Mouse (Mus musculus) embryonic facial prominence, embryonic 13.5 days (tissue): ENCODE measurements around the gene Nrxn1. TPM values are rescaled to one million over a fixed set of nuclear protein-coding genes. Genes with fewer than 3 reads are reported as not detected.

Experiments used
- ATAC-seq: fragments of 200-750 bp; cut with Nextera tagmentation; 2 replicates; pipeline ENCODE4 v1.8.0; 2017; ENCODE audit warnings: low read depth; ENCODE audit not compliant: insufficient number of reproducible peaks, insufficient read depth, low FRiP score, low TSS enrichment
- H3K27ac ChIP-seq: fragments of 300-500 bp; sonication (generic); 2 replicates; pipeline ENCODE4 v1.5.1; 2015; ENCODE audit warnings: moderate library complexity, mild to moderate bottlenecking, inconsistent platforms
- H3K27me3 ChIP-seq: fragments of 300-500 bp; sonication (generic); 2 replicates; pipeline ENCODE4 v1.6.1; 2015; ENCODE audit warnings: mild to moderate bottlenecking, inconsistent platforms
- H3K36me3 ChIP-seq: fragments of 300-500 bp; sonication (generic); 2 replicates; pipeline ENCODE4 v1.6.1; 2015; ENCODE audit warnings: mild to moderate bottlenecking, inconsistent platforms
- H3K4me1 ChIP-seq: fragments of 300-500 bp; sonication (generic); 2 replicates; pipeline ENCODE4 v1.6.1; 2015; ENCODE audit warnings: inconsistent platforms
- H3K4me2 ChIP-seq: fragments of 300-500 bp; sonication (generic); 2 replicates; pipeline ENCODE4 v1.6.1; 2015; ENCODE audit warnings: moderate library complexity, mild to moderate bottlenecking, inconsistent platforms
- H3K4me3 ChIP-seq: fragments of 300-500 bp; sonication (generic); 2 replicates; pipeline ENCODE4 v1.5.1; 2015; ENCODE audit warnings: mild to moderate bottlenecking, inconsistent platforms
- H3K9ac ChIP-seq: fragments of 300-500 bp; sonication (generic); 2 replicates; pipeline ENCODE4 v1.6.1; 2015; ENCODE audit warnings: mild to moderate bottlenecking, inconsistent platforms
- H3K9me3 ChIP-seq: fragments of 300-500 bp; sonication (generic); 2 replicates; pipeline ENCODE4 v1.6.1; 2016; ENCODE audit warnings: inconsistent platforms
- WGBS: fragments of 180-500 bp; shearing (Covaris S2); methylation state at CpG from one replicate; pipeline ENCODE4 v1.1.7; 2015; ENCODE audit warnings: mixed read lengths; 5-methylcytosine and 5-hydroxymethylcytosine counted together
- polyA plus RNA-seq: library from polyadenylated mRNA; unstranded; fragments of >200 nt; fragmentation: Nextera tagmentation; extraction: Ambion mirVana; gene quantifications from 2 replicates; pipeline ENCODE4 v1.2.1, GENCODE M21; 2015

The Nrxn1 gene
- polyA plus RNA-seq, 1 experiment from 2014 or later = 10.3 TPM

DNA sequence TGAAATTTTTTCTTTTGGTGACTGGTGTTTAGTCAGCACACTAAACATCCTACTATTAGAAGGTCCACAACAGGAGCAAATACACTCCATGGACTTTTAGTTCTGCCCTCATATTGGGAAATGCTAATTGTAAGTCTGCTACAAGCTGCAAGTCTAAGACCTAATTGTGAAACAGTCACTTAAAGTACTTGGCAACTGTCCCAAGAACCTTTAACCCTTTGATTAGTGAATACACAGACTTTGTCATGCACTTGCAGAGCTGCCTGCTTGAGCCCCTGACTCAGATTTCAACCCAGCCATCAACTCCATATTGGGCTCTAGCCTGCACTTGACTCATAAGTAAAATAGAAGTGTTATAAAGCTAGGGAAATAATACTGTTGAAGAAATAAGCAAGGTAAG is 13.8 kb downstream of the Nrxn1 start:
- ATAC-seq = no peak
- H3K4me2 ChIP-seq = no peak overlapping the region

DNA sequence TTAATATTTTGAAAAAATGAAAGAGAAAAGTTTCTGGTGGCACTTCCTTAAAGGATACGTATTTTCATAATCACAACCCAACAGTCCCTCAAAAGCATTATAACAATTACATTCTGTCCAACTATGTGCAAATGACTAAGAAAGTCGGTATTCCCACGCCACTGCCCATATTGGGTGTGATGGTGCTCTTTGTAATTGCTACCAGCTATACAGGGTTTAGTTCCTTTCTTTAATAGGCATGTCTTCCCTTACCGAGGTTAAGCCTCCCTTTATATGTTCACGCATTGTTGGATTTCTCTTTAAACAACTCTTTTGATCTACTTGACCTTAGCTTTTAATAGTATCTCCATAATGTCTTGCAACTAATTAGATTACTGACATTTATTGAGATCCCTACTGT is 18.1 kb downstream of the Nrxn1 start:
- no peaks in the 10 kb centered on the region for H3K27me3 ChIP-seq
- no peaks in the 10 kb centered on the region for H3K9me3 ChIP-seq
- no peak overlapping the region for H3K4me2 ChIP-seq
- no peak overlapping the region for H3K4me3 ChIP-seq
- no peak overlapping the region for H3K27ac ChIP-seq
- no peak for ATAC-seq
- no peaks in the 10 kb centered on the region for H3K36me3 ChIP-seq
- no peaks in the 10 kb centered on the region for H3K4me1 ChIP-seq
- H3K9ac ChIP-seq = no peak overlapping the region
- WGBS = 59% methylated on average over 5 of the region's 5 CpGs

More for the DNA sequence above, 13.8 kb downstream of the Nrxn1 start:
- Histone ChIP-seq H3K27me3 (no peaks in the 10 kb centered on the region), H3K36me3 (no peaks in the 10 kb centered on the region), H3K4me3 (no peak overlapping the region), H3K4me1 (no peaks in the 10 kb centered on the region), H3K27ac (no peak overlapping the region), H3K9ac (no peak overlapping the region), H3K9me3 (no peaks in the 10 kb centered on the region)

DNA sequence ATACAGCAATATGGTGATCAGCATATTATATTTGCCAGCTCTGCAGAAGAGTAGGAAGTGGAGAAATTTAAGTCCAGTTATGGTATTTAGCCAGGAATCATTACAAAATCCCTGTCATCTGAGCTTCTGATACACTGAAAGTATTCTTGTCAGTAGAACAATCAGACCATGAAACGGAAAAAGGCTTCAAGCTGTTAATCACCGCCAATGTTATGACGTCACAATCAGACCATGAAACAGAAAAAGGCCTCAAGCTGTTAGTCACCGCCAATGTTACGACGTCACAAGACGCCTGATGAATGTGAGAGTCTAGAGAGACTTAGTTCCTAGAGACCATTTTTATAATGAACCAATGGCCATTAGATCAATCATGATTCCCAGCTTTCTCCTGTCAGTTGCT is 59.4 kb downstream of the Nrxn1 start:
- Histone ChIP-seq H3K9me3 (no peaks in the 10 kb centered on the region), H3K36me3 (no peaks in the 10 kb centered on the region), H3K4me2 (no peak overlapping the region), H3K27ac (no peak overlapping the region), H3K9ac (no peak overlapping the region), H3K27me3 (no peaks in the 10 kb centered on the region), H3K4me3 (no peak overlapping the region), H3K4me1 (no peaks in the 10 kb centered on the region)
- ATAC-seq = no peak
- 68% methylated on average over 7 of the region's 7 CpGs for WGBS

DNA sequence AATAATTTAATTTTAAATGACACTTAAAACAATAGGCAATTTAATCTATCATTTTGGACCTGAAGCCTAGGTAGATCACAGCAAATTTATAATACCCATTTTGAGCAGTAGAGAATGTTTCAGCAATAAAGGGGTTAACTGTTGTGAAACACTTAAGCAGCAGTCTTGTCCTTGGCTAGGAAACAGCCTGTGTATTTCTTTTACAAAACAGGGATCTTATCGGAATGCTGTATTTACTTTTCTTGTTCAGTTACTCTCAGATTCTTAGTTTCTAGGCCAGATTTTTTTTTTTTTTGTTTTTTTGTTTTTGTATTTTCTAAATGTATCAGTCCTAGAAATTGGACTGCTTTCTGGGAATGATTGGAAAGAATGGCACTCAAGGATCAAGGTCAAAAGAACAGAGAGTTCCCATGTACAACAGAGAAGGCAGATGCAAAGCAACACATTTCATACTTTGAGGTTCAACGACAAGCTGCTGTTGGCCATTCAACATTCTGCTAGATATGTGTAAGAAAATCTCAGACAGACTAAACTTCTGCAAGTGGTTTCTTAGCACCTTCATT is 67.7 kb downstream of the Nrxn1 start:
- no peaks in the 10 kb centered on the region for H3K27me3 ChIP-seq
- H3K9ac ChIP-seq = no peak overlapping the region
- no peaks in the 10 kb centered on the region for H3K4me1 ChIP-seq
- WGBS = 61% methylated on average over 2 of the region's 2 CpGs
- no peak overlapping the region for H3K4me3 ChIP-seq
- H3K9me3 ChIP-seq = no peaks in the 10 kb centered on the region
- no peak overlapping the region for H3K4me2 ChIP-seq
- H3K27ac ChIP-seq = no peak overlapping the region
- no peaks in the 10 kb centered on the region for H3K36me3 ChIP-seq
- no peak for ATAC-seq

DNA sequence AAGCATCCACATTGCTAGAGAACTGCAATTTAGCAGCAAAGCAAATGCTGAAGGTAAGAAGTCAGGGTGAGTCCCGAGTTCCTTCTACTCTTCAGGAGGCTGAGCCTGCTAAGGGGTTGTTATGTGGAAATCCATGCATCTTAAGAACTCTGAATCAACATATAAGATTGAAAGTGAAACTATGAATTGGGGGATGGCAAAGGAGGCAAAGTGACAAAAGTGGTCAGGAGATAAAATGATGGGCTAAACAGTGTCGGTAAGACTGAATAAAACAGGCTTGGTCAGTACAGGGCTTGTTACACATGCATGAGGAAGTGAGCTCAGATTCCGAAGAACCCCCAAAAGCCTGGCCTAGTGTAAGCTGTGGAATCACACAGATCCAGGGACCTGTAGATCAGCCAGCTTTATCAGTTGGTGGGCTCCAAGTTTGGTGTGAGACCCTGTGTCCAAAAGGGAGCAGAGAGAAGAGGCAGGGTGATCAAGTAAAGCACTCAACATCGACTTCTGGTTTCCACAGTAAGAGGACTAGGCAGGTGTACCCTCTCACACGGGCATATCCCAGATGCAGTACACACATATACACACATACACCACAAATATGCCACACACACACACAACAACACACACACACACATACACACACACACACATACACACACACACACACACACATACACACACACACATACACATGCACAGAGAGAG is 85.3 kb downstream of the Nrxn1 start:
- H3K27me3 ChIP-seq = no peaks in the 10 kb centered on the region
- 76% methylated on average over 5 of the region's 5 CpGs for WGBS
- H3K4me1 ChIP-seq = no peaks in the 10 kb centered on the region
- H3K9ac ChIP-seq = no peak overlapping the region
- H3K9me3 ChIP-seq = no peaks in the 10 kb centered on the region
- no peak overlapping the region for H3K4me3 ChIP-seq
- no peak overlapping the region for H3K4me2 ChIP-seq
- no peak overlapping the region for H3K27ac ChIP-seq
- no peaks in the 10 kb centered on the region for H3K36me3 ChIP-seq
- no peak for ATAC-seq

GRCm38 (mm10) chr17:91000389-91000788 is 92.5 kb downstream of the Nrxn1 start:
- no peak for ATAC-seq
- Histone ChIP-seq H3K4me2 (no peak overlapping the region), H3K4me3 (no peak overlapping the region), H3K4me1 (no peaks in the 10 kb centered on the region), H3K36me3 (no peaks in the 10 kb centered on the region), H3K9ac (no peak overlapping the region), H3K9me3 (no peaks in the 10 kb centered on the region), H3K27me3 (no peaks in the 10 kb centered on the region), H3K27ac (no peak overlapping the region)

DNA sequence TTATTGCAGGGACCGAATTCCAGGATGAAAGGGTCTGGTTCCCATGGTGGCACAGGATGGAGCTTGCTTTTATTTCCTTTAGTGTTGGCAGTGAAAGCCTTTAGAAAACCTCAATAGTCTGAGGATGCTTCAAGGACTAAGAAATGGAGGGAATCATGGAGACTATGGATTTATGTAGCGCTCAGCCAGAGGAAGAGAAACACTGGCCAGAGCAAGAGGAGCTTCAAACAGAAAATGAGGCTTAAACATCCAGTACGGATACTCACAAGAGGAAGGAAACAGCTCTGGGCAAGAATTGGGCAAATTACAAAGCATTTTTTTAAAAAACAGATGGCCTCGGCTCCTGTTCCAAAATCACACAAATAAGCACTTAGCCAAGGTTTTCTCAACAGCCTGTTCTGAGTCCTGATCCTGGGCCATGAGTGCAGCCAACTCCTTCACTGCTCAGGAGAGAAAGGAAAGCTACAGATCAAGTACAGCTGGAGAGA is 93.2 kb downstream of the Nrxn1 start:
- no peaks in the 10 kb centered on the region for H3K4me1 ChIP-seq
- no peak overlapping the region for H3K27ac ChIP-seq
- no peaks in the 10 kb centered on the region for H3K9me3 ChIP-seq
- H3K36me3 ChIP-seq = no peaks in the 10 kb centered on the region
- H3K27me3 ChIP-seq = no peaks in the 10 kb centered on the region
- H3K9ac ChIP-seq = no peak overlapping the region
- H3K4me2 ChIP-seq = no peak overlapping the region
- WGBS = 68% methylated on average over 4 of the region's 4 CpGs
- no peak overlapping the region for H3K4me3 ChIP-seq
- no peak for ATAC-seq

GRCm38 (mm10) chr17:90997714-90998113 is 95.2 kb downstream of the Nrxn1 start:
- H3K36me3 ChIP-seq = no peaks in the 10 kb centered on the region

GRCm38 (mm10) chr17:90995436-90995835 is 97.4 kb downstream of the Nrxn1 start:
- no peak for ATAC-seq
- no peaks in the 10 kb centered on the region for H3K27me3 ChIP-seq

More at GRCm38 (mm10) chr17:90997714-90998113, 95.2 kb downstream of the Nrxn1 start:
- H3K4me3 ChIP-seq = no peak overlapping the region
- H3K9me3 ChIP-seq = no peaks in the 10 kb centered on the region
- H3K4me1 ChIP-seq = no peaks in the 10 kb centered on the region
- no peak overlapping the region for H3K27ac ChIP-seq
- no peak overlapping the region for H3K9ac ChIP-seq
- 54% methylated on average over 1 of the region's 1 CpGs for WGBS
- H3K27me3 ChIP-seq = no peaks in the 10 kb centered on the region
- H3K4me2 ChIP-seq = no peak overlapping the region
- ATAC-seq = no peak

GRCm38 (mm10) chr17:90994247-90994646 is 98.6 kb downstream of the Nrxn1 start:
- Histone ChIP-seq H3K9me3 (no peaks in the 10 kb centered on the region), H3K27ac (no peak overlapping the region), H3K4me3 (no peak overlapping the region), H3K9ac (no peak overlapping the region), H3K27me3 (no peaks in the 10 kb centered on the region), H3K4me2 (no peak overlapping the region), H3K36me3 (no peaks in the 10 kb centered on the region), H3K4me1 (no peaks in the 10 kb centered on the region)
- ATAC-seq = no peak
- 45% methylated on average over 1 of the region's 1 CpGs for WGBS

More at GRCm38 (mm10) chr17:90995436-90995835, 97.4 kb downstream of the Nrxn1 start:
- Histone ChIP-seq H3K4me1 (no peaks in the 10 kb centered on the region), H3K27ac (no peak overlapping the region), H3K36me3 (no peaks in the 10 kb centered on the region), H3K9ac (no peak overlapping the region), H3K9me3 (no peaks in the 10 kb centered on the region), H3K4me3 (no peak overlapping the region), H3K4me2 (no peak overlapping the region)
- 21% methylated on average over 1 of the region's 1 CpGs for WGBS

DNA sequence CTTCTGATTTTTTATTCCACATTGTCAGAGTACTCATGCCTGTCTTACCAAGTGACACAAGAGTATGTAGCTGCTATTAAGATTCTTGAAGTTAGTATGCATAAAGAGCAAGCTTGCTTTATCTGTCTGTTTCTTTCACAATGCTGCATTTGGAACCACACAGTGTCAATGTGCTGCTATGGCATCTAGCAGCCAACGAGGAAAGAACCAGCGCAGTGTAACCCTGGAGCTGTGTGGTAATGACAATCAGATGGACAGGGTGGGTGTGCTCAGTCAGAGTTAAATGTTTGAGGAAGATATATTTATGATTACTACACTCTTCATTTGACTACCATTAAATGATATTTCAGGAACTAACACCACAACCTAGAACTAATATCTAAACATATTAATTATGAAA is 102.1 kb downstream of the Nrxn1 start:
- ATAC-seq = no peak
- H3K27ac ChIP-seq = no peak overlapping the region
- no peak overlapping the region for H3K4me3 ChIP-seq
- H3K4me1 ChIP-seq = no peaks in the 10 kb centered on the region
- 49% methylated on average over 2 of the region's 2 CpGs for WGBS
- H3K4me2 ChIP-seq = no peak overlapping the region
- no peaks in the 10 kb centered on the region for H3K27me3 ChIP-seq
- no peak overlapping the region for H3K9ac ChIP-seq
- no peaks in the 10 kb centered on the region for H3K36me3 ChIP-seq
- H3K9me3 ChIP-seq = no peaks in the 10 kb centered on the region

DNA sequence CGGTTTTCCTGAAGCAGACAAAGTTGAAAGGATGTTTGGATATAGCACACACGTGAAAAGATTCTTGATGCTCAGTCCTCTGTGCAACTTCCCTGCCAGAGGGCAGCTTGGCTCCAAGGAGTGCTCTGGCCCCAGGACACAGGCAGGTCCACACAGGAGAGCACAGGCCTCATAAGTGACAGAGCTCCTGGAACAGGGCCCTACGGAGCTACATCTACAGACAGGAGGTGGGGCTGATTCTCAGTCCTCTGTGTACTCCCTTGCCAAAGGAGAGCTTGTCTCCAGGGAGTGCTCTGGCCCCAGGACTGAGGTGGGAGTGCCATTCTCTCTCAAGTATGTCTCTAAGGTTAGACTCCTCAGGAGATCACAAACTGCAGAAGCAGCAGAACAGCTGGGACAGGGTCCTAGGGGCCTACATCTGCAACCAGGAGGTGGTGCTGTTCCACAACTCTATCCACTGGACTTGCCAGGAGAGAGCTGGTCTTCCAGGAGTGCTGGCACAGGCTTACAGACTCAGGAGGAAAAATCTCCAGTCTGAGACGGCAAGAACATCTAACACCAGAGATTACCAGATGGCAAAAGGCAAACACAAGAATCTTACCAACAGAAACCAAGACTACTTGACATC is 129.9 kb downstream of the Nrxn1 start:
- Histone ChIP-seq H3K4me1 (no peaks in the 10 kb centered on the region), H3K27me3 (no peaks in the 10 kb centered on the region), H3K27ac (no peak overlapping the region), H3K9me3 (no peaks in the 10 kb centered on the region), H3K36me3 (no peaks in the 10 kb centered on the region), H3K9ac (no peak overlapping the region), H3K4me3 (no peak overlapping the region), H3K4me2 (no peak overlapping the region)
- WGBS = 49% methylated on average over 4 of the region's 4 CpGs
- ATAC-seq = no peak
